Mouse (Mus musculus) neural tube, embryonic 13.5 days (tissue): ENCODE measurements at regions not wholly inside any gene's neighbourhood (a gene's known extent, or its start where the extent isn't known, plus 50 kb on each side); places are given as distances from the start of the nearest gene placed in this dataset.

ENCODE experiments used
- ATAC-seq: fragments of 200-750 bp; cut with Nextera tagmentation; 2 replicates; pipeline ENCODE4 v1.8.0; 2017; ENCODE audit warnings: low read depth, mild to moderate bottlenecking, moderate TSS enrichment, moderate library complexity
- H3K27ac ChIP-seq: fragments of 300-500 bp; sonication (generic); replicated peaks from 2 replicates; pipeline ENCODE4 v1.5.1; 2015; ENCODE audit warnings: moderate library complexity, mild to moderate bottlenecking, inconsistent platforms
- H3K27me3 ChIP-seq: fragments of 300-500 bp; sonication (generic); 2 replicates; pipeline ENCODE4 v1.6.1; 2015; ENCODE audit warnings: mild to moderate bottlenecking, inconsistent platforms
- H3K36me3 ChIP-seq: fragments of 300-500 bp; sonication (generic); 2 replicates; pipeline ENCODE4 v1.6.1; 2015; ENCODE audit warnings: mild to moderate bottlenecking, inconsistent platforms
- H3K4me1 ChIP-seq: fragments of 300-500 bp; sonication (generic); replicated peaks from 2 replicates; pipeline ENCODE4 v1.6.1; 2015; ENCODE audit warnings: inconsistent platforms
- H3K4me2 ChIP-seq: fragments of 300-500 bp; sonication (generic); 2 replicates; pipeline ENCODE4 v1.6.1; 2015; ENCODE audit warnings: inconsistent platforms, mild to moderate bottlenecking, moderate library complexity
- H3K4me3 ChIP-seq: fragments of 300-500 bp; sonication (generic); 2 replicates; pipeline ENCODE4 v1.5.1; 2015; ENCODE audit warnings: mild to moderate bottlenecking, inconsistent platforms
- H3K9ac ChIP-seq: fragments of 300-500 bp; sonication (generic); 2 replicates; pipeline ENCODE4 v1.6.1; 2015; ENCODE audit warnings: moderate library complexity, mild to moderate bottlenecking, inconsistent platforms
- H3K9me3 ChIP-seq: fragments of 300-500 bp; sonication (generic); 2 replicates; pipeline ENCODE4 v1.6.1; 2016; ENCODE audit warnings: inconsistent platforms
- WGBS: fragments of 180-500 bp; shearing (Covaris S2); methylation state at CpG from one replicate; pipeline ENCODE4 v1.1.7; 2015; 5-methylcytosine and 5-hydroxymethylcytosine counted together

DNA sequence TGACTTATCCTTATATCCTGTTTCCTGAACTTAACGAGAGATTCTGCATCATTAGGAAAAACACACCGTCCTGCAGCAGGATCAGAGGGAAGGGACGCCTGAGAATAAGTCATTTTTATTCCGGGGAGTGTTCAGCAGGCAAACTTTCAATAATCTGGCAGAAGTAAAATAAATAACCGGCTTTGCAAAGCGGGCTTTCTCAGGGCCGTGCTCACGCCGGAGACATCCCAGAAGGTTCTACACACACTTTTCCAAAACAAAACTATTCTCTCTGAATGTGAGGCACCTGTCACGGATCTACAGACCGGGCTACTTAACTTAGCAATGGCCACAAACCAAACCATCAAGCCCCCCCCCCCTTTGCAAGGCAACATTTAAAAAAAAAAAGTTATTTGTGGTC is 142.8 kb upstream of the Hnrnpa3 start:
- H3K36me3 ChIP-seq = no peaks in the 10 kb centered on the region
- H3K4me1 ChIP-seq = peaks cover 13% of the 10 kb centered on the region
- H3K9ac ChIP-seq = no peak overlapping the region
- H3K27ac ChIP-seq = no peak overlapping the region
- H3K4me3 ChIP-seq = no peak overlapping the region
- H3K4me2 ChIP-seq = no peak overlapping the region
- no peak for ATAC-seq
- no peaks in the 10 kb centered on the region for H3K9me3 ChIP-seq
- no peaks in the 10 kb centered on the region for H3K27me3 ChIP-seq
- 75% methylated on average over 11 of the region's 11 CpGs for WGBS

DNA sequence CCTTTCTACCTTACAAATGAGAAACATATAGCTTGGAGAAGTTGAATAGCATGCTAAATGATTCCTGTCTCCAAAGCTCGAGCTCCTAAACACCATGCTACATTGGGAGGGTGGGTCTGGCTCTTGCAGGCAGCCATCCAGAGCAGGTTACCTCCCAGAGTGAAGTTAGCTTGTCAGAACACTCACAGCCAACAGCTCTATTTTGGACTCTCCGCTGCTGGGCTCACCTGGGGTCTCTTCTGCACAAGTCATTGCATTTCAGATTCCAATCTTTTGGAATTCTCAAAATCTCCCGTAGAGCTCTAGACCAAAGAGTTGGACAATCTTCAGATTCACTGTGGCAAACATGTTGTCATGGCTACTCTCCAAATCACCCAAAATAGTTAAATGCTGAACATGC is 142.0 kb upstream of the Hnrnpa3 start:
- no peaks in the 10 kb centered on the region for H3K9me3 ChIP-seq

DNA sequence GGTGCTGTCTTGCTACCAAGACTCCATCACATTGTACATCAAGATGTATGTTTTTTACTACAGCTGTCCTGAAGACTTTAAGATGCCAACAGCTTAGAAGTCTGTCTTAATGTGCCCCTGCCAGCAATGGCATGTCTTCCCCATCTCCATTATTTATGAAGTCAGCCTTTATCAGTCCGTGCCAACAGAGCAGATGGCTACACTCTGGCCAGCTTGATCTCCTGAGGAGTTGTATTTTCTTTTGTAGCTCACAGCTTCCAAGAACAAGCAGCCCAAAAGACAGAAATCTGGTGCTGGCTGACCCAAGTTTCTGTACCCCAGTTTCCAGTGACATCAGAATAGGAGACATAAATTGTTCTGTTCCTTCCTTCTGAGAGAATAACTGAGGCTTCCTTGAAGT is 140.5 kb upstream of the Hnrnpa3 start:
- H3K9ac ChIP-seq = no peak overlapping the region
- WGBS = 48% methylated on average over 1 of the region's 1 CpGs
- H3K36me3 ChIP-seq = no peaks in the 10 kb centered on the region
- H3K4me1 ChIP-seq = no peaks in the 10 kb centered on the region
- no peak overlapping the region for H3K4me3 ChIP-seq
- H3K4me2 ChIP-seq = no peak overlapping the region
- H3K9me3 ChIP-seq = no peaks in the 10 kb centered on the region
- H3K27ac ChIP-seq = no peak overlapping the region
- ATAC-seq = no peak
- H3K27me3 ChIP-seq = no peaks in the 10 kb centered on the region

More for the DNA sequence above, 142.0 kb upstream of the Hnrnpa3 start:
- H3K4me2 ChIP-seq = no peak overlapping the region
- peaks cover 10% of the 10 kb centered on the region for H3K4me1 ChIP-seq
- H3K9ac ChIP-seq = no peak overlapping the region
- no peaks in the 10 kb centered on the region for H3K27me3 ChIP-seq
- no peak overlapping the region for H3K27ac ChIP-seq
- H3K4me3 ChIP-seq = no peak overlapping the region
- H3K36me3 ChIP-seq = no peaks in the 10 kb centered on the region
- ATAC-seq = no peak
- WGBS = 82% methylated on average over 3 of the region's 3 CpGs

- no peak overlapping the region for H3K27ac ChIP-seq
- no peak for ATAC-seq
- H3K4me1 ChIP-seq = no peaks in the 10 kb centered on the region
- no peak overlapping the region for H3K9ac ChIP-seq
- no peaks in the 10 kb centered on the region for H3K36me3 ChIP-seq
- no peaks in the 10 kb centered on the region for H3K9me3 ChIP-seq
- 20% methylated on average over 3 of the region's 3 CpGs for WGBS
- no peaks in the 10 kb centered on the region for H3K27me3 ChIP-seq
- H3K4me2 ChIP-seq = no peak overlapping the region
- H3K4me3 ChIP-seq = no peak overlapping the region
These were observed 133.5 kb upstream of the Hnrnpa3 start for GRCm38 (mm10) chr2:75525562-75525961.

GRCm38 (mm10) chr2:75528706-75529105 is 130.4 kb upstream of the Hnrnpa3 start:
- no peak overlapping the region for H3K27ac ChIP-seq
- WGBS = 72% methylated on average over 2 of the region's 2 CpGs

GRCm38 (mm10) chr2:75538114-75538513 is 120.9 kb upstream of the Hnrnpa3 start:
- no peak overlapping the region for H3K27ac ChIP-seq
- ATAC-seq = peak; percentile 23; the same call in 1 of the 2 replicates
- 22% methylated on average over 4 of the region's 4 CpGs for WGBS

More at GRCm38 (mm10) chr2:75528706-75529105, 130.4 kb upstream of the Hnrnpa3 start:
- Histone ChIP-seq H3K36me3 (no peaks in the 10 kb centered on the region), H3K9me3 (no peaks in the 10 kb centered on the region), H3K4me3 (no peak overlapping the region), H3K4me2 (no peak overlapping the region), H3K27me3 (no peaks in the 10 kb centered on the region), H3K9ac (no peak overlapping the region), H3K4me1 (no peaks in the 10 kb centered on the region)
- ATAC-seq = no peak

GRCm38 (mm10) chr2:75539726-75540125 is 119.3 kb upstream of the Hnrnpa3 start:
- Histone ChIP-seq H3K27ac (no peak overlapping the region), H3K9me3 (no peaks in the 10 kb centered on the region), H3K36me3 (no peaks in the 10 kb centered on the region), H3K9ac (no peak overlapping the region), H3K4me3 (no peak overlapping the region), H3K4me2 (no peak overlapping the region), H3K27me3 (no peaks in the 10 kb centered on the region), H3K4me1 (peaks cover 12% of the 10 kb centered on the region; the same call in 1 of the 2 replicates)
- 90% methylated on average over 6 of the region's 6 CpGs for WGBS
- ATAC-seq = no peak

More at GRCm38 (mm10) chr2:75538114-75538513, 120.9 kb upstream of the Hnrnpa3 start:
- H3K4me2 ChIP-seq = no peak overlapping the region
- H3K4me1 ChIP-seq = peaks cover 16% of the 10 kb centered on the region; the same call in 1 of the 2 replicates
- H3K36me3 ChIP-seq = no peaks in the 10 kb centered on the region
- H3K27me3 ChIP-seq = no peaks in the 10 kb centered on the region
- no peaks in the 10 kb centered on the region for H3K9me3 ChIP-seq
- H3K9ac ChIP-seq = no peak overlapping the region
- no peak overlapping the region for H3K4me3 ChIP-seq

DNA sequence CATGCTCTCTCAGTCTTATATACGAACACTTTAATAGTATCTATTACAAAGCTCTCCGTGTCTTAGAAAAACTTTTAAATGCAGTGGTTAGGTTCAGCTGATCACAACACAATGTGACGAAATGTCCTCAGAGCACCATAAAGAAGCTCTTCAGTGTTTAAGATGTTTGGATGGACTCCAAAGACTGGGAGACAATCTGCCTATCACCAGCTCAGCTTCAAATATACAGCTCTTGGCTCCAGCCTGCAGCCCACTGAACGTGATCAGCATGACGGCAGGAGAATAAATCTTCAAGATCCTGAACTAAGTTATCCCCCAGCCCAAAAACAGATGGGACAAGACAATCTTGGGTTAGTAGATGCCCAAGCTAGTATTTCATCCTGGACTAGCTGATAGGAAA is 116.7 kb upstream of the Hnrnpa3 start:
- no peak for ATAC-seq
- WGBS = 62% methylated on average over 5 of the region's 5 CpGs
- no peak overlapping the region for H3K4me2 ChIP-seq

GRCm38 (mm10) chr2:75542781-75543180 is 116.3 kb upstream of the Hnrnpa3 start:
- H3K9me3 ChIP-seq = no peaks in the 10 kb centered on the region
- 71% methylated on average over 5 of the region's 5 CpGs for WGBS

More for the DNA sequence above, 116.7 kb upstream of the Hnrnpa3 start:
- peaks cover 12% of the 10 kb centered on the region; the same call in 1 of the 2 replicates for H3K4me1 ChIP-seq
- no peak overlapping the region for H3K4me3 ChIP-seq
- H3K27ac ChIP-seq = peak overlapping the region; percentile 38; the same call in 1 of the 2 replicates
- H3K9me3 ChIP-seq = no peaks in the 10 kb centered on the region
- no peaks in the 10 kb centered on the region for H3K27me3 ChIP-seq
- no peaks in the 10 kb centered on the region for H3K36me3 ChIP-seq
- H3K9ac ChIP-seq = no peak overlapping the region

DNA sequence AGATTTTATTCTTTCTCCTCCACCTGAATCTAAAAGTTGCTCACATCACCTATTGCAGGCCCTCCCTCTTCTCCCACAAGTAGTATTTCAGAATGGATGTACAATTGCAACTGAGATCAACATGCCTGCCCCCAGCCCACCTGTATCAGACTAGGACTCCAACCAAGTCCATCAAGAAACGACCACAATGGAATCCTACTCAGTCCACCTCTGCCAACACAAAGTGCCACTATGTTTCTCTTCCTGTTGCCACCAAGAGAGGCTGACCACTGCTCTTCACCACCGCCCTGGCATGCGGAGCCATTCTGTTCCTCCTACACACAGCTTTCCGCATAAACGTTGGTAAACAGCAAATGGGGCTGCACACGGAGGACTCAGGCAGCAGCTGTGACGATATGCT is 113.1 kb upstream of the Hnrnpa3 start:
- H3K4me3 ChIP-seq = no peak overlapping the region
- ATAC-seq = no peak
- no peaks in the 10 kb centered on the region for H3K9me3 ChIP-seq
- H3K27ac ChIP-seq = no peak overlapping the region
- H3K36me3 ChIP-seq = no peaks in the 10 kb centered on the region
- no peak overlapping the region for H3K9ac ChIP-seq
- H3K4me1 ChIP-seq = peaks cover 4% of the 10 kb centered on the region; the same call in 1 of the 2 replicates
- H3K4me2 ChIP-seq = no peak overlapping the region
- no peaks in the 10 kb centered on the region for H3K27me3 ChIP-seq
- WGBS = 86% methylated on average over 7 of the region's 7 CpGs

More at GRCm38 (mm10) chr2:75542781-75543180, 116.3 kb upstream of the Hnrnpa3 start:
- no peaks in the 10 kb centered on the region for H3K27me3 ChIP-seq
- H3K36me3 ChIP-seq = no peaks in the 10 kb centered on the region
- ATAC-seq = no peak
- H3K4me3 ChIP-seq = no peak overlapping the region
- H3K4me2 ChIP-seq = no peak overlapping the region
- H3K4me1 ChIP-seq = peaks cover 10% of the 10 kb centered on the region; the same call in 1 of the 2 replicates
- H3K9ac ChIP-seq = no peak overlapping the region
- peak overlapping the region; percentile 38; the same call in 1 of the 2 replicates for H3K27ac ChIP-seq

DNA sequence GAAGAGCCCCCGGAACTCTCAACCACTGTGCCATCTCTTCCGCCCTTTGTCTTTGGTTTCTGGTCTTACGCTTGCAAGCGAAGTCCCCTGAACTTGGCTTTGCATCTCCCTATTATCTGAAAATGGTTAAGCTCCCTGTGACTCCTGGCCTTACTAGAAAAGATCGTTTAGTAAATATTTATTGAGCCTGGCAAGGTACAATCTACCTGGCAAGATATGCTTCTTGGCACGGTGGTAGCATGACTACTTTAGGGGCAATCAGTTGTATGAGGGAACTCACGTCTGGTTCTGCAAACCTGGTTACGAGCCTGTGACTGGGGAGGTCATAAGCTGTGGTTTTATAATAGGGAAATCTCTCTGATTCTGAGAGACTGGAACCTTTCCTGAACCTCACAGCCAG is 103.4 kb upstream of the Hnrnpa3 start:
- Histone ChIP-seq H3K27me3 (no peaks in the 10 kb centered on the region), H3K9me3 (no peaks in the 10 kb centered on the region), H3K9ac (no peak overlapping the region), H3K4me3 (no peak overlapping the region), H3K4me2 (no peak overlapping the region), H3K36me3 (no peaks in the 10 kb centered on the region), H3K4me1 (0 out of 2 replicates have a peak, but pooled peaks cover 3% of the 10 kb centered on the region), H3K27ac (no peak overlapping the region)
- ATAC-seq = no peak
- 92% methylated on average over 8 of the region's 8 CpGs for WGBS

- Histone ChIP-seq H3K9ac (no peak overlapping the region), H3K4me1 (0 out of 2 replicates have a peak, but pooled peaks cover 3% of the 10 kb centered on the region), H3K36me3 (no peaks in the 10 kb centered on the region), H3K27ac (no peak overlapping the region), H3K9me3 (no peaks in the 10 kb centered on the region), H3K27me3 (no peaks in the 10 kb centered on the region), H3K4me2 (no peak overlapping the region), H3K4me3 (no peak overlapping the region)
- ATAC-seq = no peak
- WGBS = 43% methylated on average over 7 of the region's 7 CpGs
These were observed 102.3 kb upstream of the Hnrnpa3 start for GRCm38 (mm10) chr2:75556744-75557143.

DNA sequence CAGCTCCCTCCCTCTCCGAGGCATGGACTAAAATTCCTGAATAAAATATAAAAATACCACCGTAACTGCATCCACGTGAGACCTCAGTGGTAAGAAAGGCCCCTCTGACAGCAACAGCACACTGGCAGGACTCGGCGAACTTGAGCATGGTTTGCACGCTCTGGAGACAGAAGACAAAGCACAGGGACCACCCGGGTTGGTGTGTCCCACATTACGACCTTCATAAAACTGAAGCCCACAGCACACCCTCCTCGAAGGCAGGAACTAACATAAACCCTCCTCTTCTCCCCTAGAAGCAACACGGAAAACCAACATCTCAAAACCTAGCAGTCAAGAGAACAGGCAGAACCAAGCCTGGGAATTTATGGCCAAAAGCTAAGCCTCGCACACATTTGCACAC is 101.7 kb upstream of the Hnrnpa3 start:
- WGBS = 43% methylated on average over 11 of the region's 11 CpGs

More for the DNA sequence above, 101.7 kb upstream of the Hnrnpa3 start:
- no peaks in the 10 kb centered on the region for H3K36me3 ChIP-seq
- no peak overlapping the region for H3K4me2 ChIP-seq
- 0 out of 2 replicates have a peak, but pooled peaks cover 3% of the 10 kb centered on the region for H3K4me1 ChIP-seq
- ATAC-seq = no peak
- H3K27me3 ChIP-seq = no peaks in the 10 kb centered on the region
- H3K9ac ChIP-seq = no peak overlapping the region
- no peak overlapping the region for H3K4me3 ChIP-seq
- H3K27ac ChIP-seq = no peak overlapping the region
- H3K9me3 ChIP-seq = no peaks in the 10 kb centered on the region
